Mouse (Mus musculus): Measurements from ENCODE around the gene Chd3. TPM values are rescaled to one million over a fixed set of nuclear protein-coding genes. Genes with fewer than 3 reads are reported as not detected.

Gene Chd3
- polyA plus RNA-seq, 2 experiments, result 2.4 to 13.7 TPM

GRCm38 (mm10) chr11:69369990-69370816, 997 bp upstream of the Chd3 start:
- Histone ChIP-seq H3K9ac (replicated peaks) (no peak overlapping the region), H3K4me1 (replicated peaks; ENCODE audit: control insufficient read depth in 2 of 2, insufficient read depth in 2 of 2, low read length in 1 of 2) (peaks cover 53 to 58% of the 10 kb centered on the region in 2 experiments), H3K4me3 (ENCODE audit: insufficient read depth in 1 of 2, low read depth in 2 of 2, low read length in 2 of 2) (no peak overlapping the region), H3K4me2 (ENCODE audit: low read depth) (peak overlapping the region; percentile 89), H3K36me3 (replicated peaks; ENCODE audit: control insufficient read depth, insufficient read depth, low read depth) (no peaks in the 10 kb centered on the region), H3K9me3 (ENCODE audit: control insufficient read depth, low read length) (no peaks in the 10 kb centered on the region), H3K27me3 (ENCODE audit: control insufficient read depth, insufficient read depth, low read length) (peaks cover 35% of the 10 kb centered on the region), H3K27ac (peak overlapping the region; percentile 6; the same call in 1 of the 2 replicates)
- ATAC-seq (ENCODE audit: insufficient read depth) (no peak), DNase-seq (ENCODE audit: low read depth in 3 of 3, low spot score in 3 of 3) (no peak)
- WGBS (ENCODE audit: insufficient replicate concordance), result 36% methylated on average over 2 of the region's 2 CpGs
- TF ChIP-seq EP300 (IDR thresholded peaks at IDR 0.05; ENCODE audit: low read depth) (no peak), CTCF (IDR thresholded peaks at IDR 0.05; ENCODE audit: low read depth) (no peak)

DNA sequence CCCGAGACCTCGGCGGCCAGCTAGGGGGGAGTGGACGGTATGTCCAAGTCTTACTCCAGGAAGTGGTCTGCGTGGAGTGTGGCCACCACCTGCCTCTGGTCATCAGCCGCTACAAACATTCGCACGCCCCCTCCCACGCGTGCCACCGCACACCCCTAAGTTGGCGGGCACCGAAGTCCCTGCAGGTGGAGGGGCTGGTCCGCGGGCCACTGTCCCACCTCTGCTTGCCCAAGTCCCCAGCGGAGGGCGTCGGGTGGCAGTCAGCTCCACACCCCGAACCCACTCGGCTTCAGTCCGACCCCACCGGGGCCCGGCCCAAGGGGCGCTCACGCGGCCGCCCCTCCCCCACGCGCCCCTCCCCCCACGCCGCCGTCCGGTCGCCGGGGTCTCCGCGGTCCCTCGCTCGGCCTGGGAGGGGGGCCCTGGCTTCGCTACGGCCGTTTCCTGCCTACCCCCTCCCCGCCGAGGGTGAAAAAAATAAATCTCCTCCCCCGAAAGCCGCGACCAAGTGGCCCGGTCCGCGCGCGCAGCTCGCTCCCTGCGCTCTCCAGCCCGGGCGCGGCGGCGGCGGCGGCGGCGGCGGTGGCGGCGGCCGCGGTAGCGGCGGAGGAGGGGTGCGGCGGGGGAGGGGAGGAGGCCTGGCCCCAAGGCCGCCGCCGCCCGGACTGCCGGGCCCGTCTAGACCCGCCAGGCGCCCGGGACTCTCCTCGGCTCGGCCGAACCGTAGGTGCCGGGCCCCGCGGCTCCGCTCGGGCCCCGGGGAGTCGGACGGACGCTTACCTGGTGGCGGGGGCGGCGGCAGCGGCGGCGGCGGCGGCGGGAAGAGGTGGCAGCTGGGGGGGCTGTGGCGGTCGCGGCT, 621 bp downstream of the Chd3 start:
- TF ChIP-seq EP300 (IDR thresholded peaks at IDR 0.05; ENCODE audit: low read depth) (no peak), CTCF (IDR thresholded peaks at IDR 0.05; ENCODE audit: low read depth) (no peak)
- WGBS (ENCODE audit: insufficient replicate concordance), result under 1% methylated on average over 68 of the region's 106 CpGs
- Histone ChIP-seq H3K27me3 (ENCODE audit: control insufficient read depth, insufficient read depth, low read length) (peaks cover 35% of the 10 kb centered on the region), H3K4me1 (replicated peaks; ENCODE audit: control insufficient read depth in 2 of 2, insufficient read depth in 2 of 2, low read length in 1 of 2) (peaks cover 47 to 49% of the 10 kb centered on the region in 2 experiments), H3K9me3 (ENCODE audit: control insufficient read depth, low read length) (no peaks in the 10 kb centered on the region), H3K9ac (replicated peaks) (peak overlapping the region; percentile 85), H3K4me3 (ENCODE audit: insufficient read depth in 1 of 2, low read depth in 2 of 2, low read length in 2 of 2) (peak overlapping the region; percentile 73 to 77), H3K36me3 (replicated peaks; ENCODE audit: control insufficient read depth, insufficient read depth, low read depth) (no peaks in the 10 kb centered on the region), H3K4me2 (ENCODE audit: low read depth) (peak overlapping the region; percentile 89), H3K27ac (peak overlapping the region; percentile 30; the same call in 1 of the 2 replicates)
- no peak; the same call in 1 of the 2 replicates for ATAC-seq (ENCODE audit: insufficient read depth)
- no peak for DNase-seq (ENCODE audit: low read depth in 3 of 3, low spot score in 3 of 3)

DNA sequence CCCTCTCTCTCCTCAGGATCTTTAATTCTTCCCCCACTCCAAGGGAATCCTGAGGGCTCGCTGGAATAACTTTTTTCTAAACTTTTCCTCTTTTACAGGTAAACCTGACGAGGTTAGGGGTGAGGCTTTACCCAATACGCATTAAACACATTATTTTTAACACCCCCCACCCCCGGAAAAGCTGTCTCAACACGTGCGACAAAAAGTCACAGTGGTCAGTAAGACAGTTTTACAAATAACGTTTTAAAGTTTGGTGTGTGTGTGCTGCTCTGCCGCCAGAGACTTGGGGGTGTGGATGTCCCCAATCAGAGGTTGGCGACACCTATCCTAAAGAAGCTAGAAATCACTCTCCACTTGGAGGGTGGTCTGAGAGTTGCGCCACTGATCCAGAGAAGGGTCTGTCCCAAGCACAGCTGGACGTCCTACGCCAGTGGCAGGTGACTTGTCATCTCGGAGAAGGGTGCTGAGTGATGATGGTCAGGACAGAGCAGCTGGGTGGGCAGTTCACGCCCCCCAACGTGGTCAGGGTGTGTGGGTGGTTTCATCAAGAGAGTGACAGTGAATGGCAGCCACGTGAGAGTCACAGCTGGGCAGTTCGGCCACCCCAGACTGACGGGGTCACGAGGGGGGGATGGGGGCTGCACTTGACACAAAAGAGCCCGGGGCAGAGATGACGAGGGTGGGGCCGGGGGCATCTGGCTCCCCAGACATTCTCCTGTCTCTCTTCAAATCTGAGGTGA, 1.4 kb downstream of the Chd3 start:
- no peak for ATAC-seq (ENCODE audit: insufficient read depth)
- Histone ChIP-seq H3K4me2 (ENCODE audit: low read depth) (peak overlapping the region; percentile 89), H3K4me1 (replicated peaks; ENCODE audit: control insufficient read depth in 2 of 2, insufficient read depth in 2 of 2, low read length in 1 of 2) (peaks cover 39 to 41% of the 10 kb centered on the region in 2 experiments), H3K9me3 (ENCODE audit: control insufficient read depth, low read length) (no peaks in the 10 kb centered on the region), H3K36me3 (replicated peaks; ENCODE audit: control insufficient read depth, insufficient read depth, low read depth) (no peaks in the 10 kb centered on the region), H3K27ac (no peak overlapping the region; the same call in 1 of the 2 replicates), H3K27me3 (ENCODE audit: control insufficient read depth, insufficient read depth, low read length) (peaks cover 35% of the 10 kb centered on the region), H3K9ac (replicated peaks) (peak overlapping the region; percentile 85), H3K4me3 (ENCODE audit: insufficient read depth in 1 of 2, low read depth in 2 of 2, low read length in 2 of 2) (peak overlapping the region; percentile 73 to 77)
- TF ChIP-seq EP300 (IDR thresholded peaks at IDR 0.05; ENCODE audit: low read depth), result no peak
- TF ChIP-seq CTCF (IDR thresholded peaks at IDR 0.05; ENCODE audit: low read depth), result no peak
- 2% methylated on average over 22 of the region's 22 CpGs for WGBS (ENCODE audit: insufficient replicate concordance)
- DNase-seq (ENCODE audit: low read depth in 3 of 3, low spot score in 3 of 3), result no peak

- Histone ChIP-seq H3K9me3 (ENCODE audit: control insufficient read depth, low read length) (no peaks in the 10 kb centered on the region), H3K4me1 (replicated peaks; ENCODE audit: control insufficient read depth in 2 of 2, insufficient read depth in 2 of 2, low read length in 1 of 2) (peaks cover 31 to 34% of the 10 kb centered on the region in 2 experiments), H3K4me3 (ENCODE audit: insufficient read depth in 1 of 2, low read depth in 2 of 2, low read length in 2 of 2) (peak overlapping the region; percentile 27 to 77), H3K9ac (replicated peaks) (peak overlapping the region; percentile 39), H3K27me3 (ENCODE audit: control insufficient read depth, insufficient read depth, low read length) (peaks cover 35% of the 10 kb centered on the region), H3K36me3 (replicated peaks; ENCODE audit: control insufficient read depth, insufficient read depth, low read depth) (no peaks in the 10 kb centered on the region), H3K27ac (peak overlapping the region; percentile 8), H3K4me2 (ENCODE audit: low read depth) (peak overlapping the region; percentile 89)
- ATAC-seq (ENCODE audit: insufficient read depth) (no peak), DNase-seq (ENCODE audit: low read depth in 3 of 3, low spot score in 3 of 3) (no peak)
- TF ChIP-seq CTCF (IDR thresholded peaks at IDR 0.05; ENCODE audit: low read depth), result no peak
- no peak for TF ChIP-seq EP300 (IDR thresholded peaks at IDR 0.05; ENCODE audit: low read depth)
- under 1% methylated on average over 22 of the region's 22 CpGs for WGBS (ENCODE audit: insufficient replicate concordance)
Observed at GRCm38 (mm10) chr11:69366855-69367615, 2.2 kb downstream of the Chd3 start.

Measured in liver, embryonic 14.5 days (tissue).